Mouse (Mus musculus) frontal cortex, adult 2 months (tissue): ENCODE data around the gene Cxcr1. TPM values are rescaled to one million over a fixed set of nuclear protein-coding genes. Genes with fewer than 3 reads are reported as not detected.
"Not testable (repeated sequence)": the region's sequence is repeated elsewhere in the genome, so short reads cannot be mapped to it uniquely, and the experiment has no call there.

Source experiments
- DNase-seq, 2 experiments: peaks; one replicate each; pipeline ENCODE4 v3.0.0; 2022; ENCODE audit warnings: low spot score in 1 of 2; ENCODE audit errors: extremely low spot score in 1 of 2
- polyA plus RNA-seq: library from polyadenylated mRNA; depleted of rRNA; stranded (reverse); fragments of >200 nt; gene quantifications from 2 replicates; pipeline ENCODE4 v1.2.3, GENCODE M21; 2012

The Cxcr1 gene
- polyA plus RNA-seq, 1 experiment: not detected

DNA sequence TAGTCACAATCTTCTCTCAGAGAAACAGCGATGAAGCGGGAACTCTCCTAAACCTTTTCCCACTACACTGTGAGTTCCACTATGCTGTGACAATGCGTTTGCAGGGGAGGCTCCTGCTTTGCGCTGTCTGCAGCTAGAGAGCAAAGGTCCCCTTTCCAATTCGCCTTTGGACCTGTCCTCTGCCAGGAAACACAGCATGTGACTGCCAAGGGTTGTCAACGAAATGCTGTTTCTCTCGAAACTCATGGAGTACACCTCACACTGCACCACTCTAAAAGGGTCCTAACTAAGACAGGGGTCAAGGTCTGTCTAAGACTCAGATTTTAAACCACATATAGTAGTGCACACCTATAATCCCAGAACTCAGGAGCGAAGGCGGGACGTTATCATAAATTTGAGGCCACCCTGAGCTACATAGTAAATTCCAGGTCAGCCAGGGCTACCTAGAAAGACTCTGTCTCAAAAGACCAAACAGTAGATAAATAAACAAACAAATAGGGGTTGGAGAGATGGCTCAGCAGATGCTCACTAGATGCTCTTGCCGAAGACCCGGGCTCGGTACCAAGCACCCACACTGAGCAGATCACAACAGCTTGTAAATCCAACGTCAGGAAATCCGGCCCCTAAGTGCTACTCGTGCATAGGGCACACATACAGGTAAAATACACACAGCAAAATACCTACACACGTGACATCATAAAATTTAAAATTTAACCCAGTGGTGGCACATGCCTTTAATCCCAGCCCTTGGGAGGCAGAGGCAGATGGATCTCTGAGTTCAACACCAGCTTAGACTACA, 2.4 kb upstream of the Cxcr1 start:
- DNase-seq: no peak

DNA sequence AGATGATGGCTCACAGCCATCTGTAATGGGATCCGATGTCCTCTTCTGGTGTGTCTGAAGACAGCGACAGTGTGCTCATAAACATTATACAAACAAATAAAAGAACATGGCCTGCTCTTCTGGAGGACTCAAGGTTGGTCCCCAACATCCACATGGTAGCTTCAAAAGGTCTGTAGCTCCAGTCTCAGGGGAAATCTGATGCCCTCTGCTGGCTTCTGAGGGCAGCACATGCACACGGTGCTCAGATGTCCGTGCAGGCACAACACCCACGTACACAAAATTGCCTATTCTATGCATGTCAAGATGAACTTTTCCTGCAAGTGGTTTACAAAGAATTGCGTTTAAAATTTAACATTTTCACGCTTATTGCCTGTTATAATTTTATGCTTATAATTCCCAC, 1.5 kb upstream of the Cxcr1 start:
- no peak for DNase-seq

DNA sequence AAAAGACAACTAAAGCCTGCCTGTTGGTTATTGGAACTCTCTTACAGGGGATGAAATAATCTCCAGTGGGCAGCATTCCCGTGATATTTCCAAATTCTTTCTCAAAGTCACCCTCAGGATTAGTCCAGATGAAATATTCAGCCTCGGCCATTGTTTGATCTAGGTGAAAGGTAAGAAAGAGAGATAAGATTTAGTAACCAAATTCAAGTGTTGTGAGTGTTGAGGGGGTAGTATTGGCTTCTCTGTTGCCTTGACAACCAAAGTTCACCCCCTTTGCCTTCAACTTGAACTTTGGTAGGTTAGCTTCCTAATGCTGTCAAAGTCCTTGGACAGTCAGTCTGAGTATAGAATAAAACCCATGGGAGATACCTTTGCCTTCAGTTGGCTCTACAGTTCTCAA, 1.7 kb downstream of the Cxcr1 start:
- DNase-seq: no peak

DNA sequence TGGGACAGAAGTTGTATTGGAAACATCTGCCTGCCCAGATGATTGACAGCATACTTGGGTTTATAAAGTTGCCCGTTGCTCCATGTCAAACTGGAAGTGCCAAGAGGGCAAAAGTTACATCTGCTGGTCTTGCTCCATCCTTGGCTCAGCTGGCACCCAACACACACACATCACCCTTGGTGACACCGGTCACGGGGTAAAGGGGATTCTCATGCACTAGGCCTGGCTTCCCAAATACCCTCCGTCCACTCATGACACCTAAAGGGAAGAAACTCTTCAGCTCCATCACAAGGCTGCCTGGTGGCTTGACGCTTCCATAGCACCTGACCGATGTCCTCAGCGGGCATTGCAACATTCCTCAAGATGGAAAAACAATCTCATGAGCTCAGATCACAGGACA, 4.0 kb downstream of the Cxcr1 start:
- no peak for DNase-seq

DNA sequence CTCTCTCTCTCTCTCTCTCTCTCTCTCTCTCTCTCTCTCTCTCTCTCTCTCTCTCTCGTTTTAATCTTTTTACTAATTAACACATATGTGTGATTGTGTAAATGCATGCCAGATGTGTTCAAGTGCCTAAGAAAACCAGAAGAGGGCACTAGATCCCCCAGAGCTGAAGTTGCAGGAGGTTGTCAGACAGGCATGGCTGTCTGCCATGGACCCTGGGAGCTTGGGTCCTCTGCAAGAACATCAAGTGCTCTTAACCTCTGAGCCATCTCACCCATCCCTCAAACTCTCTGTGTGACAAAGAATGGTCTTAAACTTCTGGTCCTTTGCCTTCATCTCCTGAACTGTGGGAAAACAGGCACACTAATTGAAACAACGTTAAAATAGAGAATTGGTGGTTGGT, 11.4 kb downstream of the Cxcr1 start:
- no peak for DNase-seq

DNA sequence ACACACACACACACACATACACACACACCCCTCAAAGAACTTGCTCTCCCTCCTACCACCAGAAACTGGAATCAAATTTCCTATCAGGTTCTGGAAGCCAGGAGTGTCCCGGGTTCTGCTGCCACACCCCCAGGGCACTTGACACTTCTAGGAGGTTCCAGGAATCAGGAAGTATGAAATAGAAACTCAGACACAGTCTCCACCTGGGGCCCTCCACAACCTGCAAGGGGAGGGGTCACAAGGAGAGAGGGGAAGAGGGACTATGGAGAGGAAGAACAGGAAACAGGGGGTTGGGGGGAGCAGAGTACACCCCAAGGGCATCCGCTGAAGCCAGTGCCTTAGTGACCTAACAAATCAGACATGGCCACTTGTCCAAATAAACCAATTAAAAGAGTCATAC, 13.0 kb downstream of the Cxcr1 start:
- DNase-seq: no peak

DNA sequence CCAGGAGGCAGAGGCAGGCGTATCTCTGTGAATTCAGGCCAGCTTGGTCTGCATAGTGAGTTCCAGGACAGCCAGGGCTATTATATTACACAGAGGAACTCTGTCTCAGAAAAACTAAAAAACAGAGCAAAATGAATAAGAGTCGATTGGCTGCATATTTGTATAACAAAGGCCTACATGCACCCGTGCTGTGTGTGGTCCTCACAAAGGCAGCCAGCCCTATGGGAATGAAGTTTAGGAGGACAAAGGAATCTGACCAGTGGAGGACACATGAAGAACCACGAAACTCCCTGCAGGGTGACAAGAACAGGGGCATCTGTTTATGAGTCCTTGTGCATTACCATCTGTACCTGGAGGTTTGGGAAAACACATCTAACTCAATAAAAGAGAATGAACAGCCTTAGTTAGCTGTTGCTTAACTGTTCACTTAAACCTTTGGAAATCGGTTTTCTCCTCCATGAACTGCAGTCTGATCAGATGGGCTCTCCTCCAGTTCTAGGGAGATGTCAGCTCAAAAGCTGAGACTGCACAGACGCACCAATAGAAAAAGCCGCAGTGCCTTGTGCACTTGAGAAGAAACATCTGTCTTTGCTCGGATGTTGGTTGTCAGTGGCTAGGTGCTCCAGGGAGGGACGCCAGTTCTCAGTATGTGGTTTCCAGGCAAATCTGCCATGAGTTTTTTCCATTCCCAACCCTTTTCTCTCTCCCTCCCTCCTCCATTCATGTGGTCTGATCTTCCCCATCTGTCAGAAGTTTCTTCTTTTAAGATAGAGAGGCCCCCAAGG, 14.6 kb downstream of the Cxcr1 start:
- no peak for DNase-seq

DNA sequence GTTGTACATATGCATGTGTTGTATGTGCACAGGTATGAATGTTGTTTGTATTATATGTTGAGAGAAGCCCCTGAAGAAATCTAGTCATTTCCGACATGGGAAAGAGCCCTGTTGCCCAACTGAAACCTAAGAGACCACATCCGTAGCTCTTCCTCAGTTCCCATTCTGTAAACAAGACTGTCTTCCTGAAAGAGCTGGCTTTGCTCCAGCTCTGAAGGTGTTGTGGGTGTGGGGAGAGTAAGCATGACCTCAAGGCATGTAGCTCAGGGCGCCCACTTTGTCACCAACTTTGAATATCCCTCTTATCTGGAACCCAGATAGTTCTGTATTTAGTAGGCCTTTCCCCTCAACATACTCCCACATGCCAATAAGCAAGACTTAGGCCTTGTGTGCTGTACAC, 15.8 kb downstream of the Cxcr1 start:
- DNase-seq: no peak

DNA sequence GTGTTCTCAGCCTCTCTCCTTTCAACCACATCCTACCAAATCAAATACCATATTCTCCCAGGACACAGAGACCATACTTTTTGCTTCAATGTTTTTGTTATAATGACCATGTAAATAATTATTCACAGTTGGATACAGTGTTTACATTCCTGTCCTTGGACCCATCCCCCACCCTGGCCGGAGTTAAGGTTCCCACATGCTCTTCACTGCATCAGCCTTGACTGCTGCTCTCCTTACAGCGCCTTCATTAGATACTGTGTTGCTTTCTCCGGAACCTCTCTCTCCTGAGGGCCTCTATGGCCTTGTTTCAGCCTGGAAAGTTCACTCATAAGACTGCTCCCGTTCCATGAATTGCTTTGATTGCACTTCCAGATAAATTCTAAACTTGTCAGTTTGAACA, 18.7 kb downstream of the Cxcr1 start:
- DNase-seq: no peak

DNA sequence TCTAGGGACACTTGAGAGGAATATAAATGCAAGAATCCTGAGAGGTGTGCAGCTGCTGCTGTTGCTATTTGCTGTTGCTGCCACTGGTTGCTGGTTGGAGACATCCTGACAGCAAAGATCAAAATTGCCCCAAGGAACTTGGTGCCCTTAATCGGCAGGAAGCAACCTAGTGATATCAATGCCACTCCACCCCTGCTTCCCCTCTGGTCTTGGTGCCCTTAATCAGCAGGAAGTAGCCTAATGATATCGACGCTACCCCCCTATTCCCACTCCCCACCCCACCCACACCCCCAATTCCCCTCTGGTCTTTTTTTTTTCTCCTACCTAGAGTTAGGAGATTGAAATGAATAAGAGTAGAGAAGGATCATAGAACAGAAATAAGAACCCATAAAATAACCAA, 21.7 kb downstream of the Cxcr1 start:
- DNase-seq: no peak

DNA sequence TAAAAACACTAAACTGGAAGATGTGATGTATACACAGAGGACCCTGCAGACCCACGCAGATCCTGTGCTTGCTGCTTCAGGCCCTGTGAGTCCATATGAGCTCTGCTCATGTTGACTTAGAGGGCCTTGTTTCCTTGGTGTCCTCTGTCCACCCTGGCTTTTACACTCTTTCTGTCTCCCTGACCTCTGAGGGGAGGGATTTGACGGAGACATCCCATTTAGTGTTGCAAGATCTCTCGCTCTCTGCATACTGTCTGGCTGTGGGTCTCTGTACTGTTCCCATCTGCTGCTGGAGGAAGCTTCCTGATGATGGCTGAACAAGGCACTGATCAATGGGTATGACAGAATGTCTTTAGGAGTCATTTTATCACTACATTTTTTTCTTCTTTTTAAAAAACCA, 24.7 kb downstream of the Cxcr1 start:
- no peak for DNase-seq

DNA sequence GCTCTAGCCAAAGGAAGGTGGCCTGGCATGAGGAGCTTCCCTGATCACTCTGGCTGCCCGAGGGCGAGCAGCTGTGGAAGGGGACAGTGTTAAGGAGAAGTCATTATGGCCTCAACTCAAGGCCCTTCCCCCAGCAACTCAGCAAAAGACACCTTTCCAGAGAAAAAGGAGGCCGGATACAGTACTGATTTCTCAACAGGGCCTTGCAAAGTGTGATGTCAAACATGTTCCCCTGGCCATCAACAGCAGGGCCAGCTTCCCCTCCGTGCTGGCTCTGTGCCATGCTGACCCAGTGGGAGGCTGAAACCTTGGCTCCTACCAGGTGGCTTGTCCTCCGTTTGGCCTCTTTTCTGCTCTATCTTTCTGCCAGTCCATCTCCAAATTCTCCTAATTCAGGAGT, 27.3 kb downstream of the Cxcr1 start:
- no peak for DNase-seq

DNA sequence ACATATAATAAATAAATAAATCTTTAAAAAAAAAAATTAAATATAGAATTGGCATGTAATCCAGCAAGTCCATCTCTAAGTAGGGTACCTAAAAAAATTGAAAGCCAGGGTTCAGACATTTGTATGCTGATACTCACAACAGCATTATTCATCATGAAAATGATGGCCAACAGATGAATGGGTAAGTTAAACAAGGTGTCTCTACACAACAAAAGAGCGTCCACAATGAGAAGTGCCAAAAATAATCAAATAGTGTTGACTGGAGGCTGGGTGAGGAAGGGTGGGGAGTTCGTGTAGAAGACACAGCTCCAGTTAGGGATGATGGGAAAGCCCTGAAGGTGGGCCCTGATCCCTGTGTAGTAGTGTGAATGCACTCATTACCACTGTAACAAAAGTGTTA, 34.4 kb downstream of the Cxcr1 start:
- no peak for DNase-seq

DNA sequence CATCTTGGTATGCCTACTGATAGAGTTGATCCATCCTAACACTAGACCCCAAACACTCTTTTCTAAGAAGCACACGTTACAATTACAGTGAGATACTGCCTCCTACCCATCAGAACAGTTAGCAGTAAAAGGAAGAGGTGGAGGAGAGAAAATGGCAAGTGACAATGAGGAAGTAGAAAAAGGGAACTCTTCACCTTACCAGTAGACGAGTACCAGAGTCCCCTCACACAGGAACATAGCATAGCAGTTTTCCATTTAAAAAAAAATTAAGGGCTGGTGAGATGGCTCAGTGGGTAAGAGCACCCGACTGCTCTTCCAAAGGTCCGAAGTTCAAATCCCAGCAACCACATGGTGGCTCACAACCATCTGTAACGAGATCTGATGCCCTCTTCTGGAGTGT, 34.8 kb downstream of the Cxcr1 start:
- DNase-seq: not testable (repeated sequence)

DNA sequence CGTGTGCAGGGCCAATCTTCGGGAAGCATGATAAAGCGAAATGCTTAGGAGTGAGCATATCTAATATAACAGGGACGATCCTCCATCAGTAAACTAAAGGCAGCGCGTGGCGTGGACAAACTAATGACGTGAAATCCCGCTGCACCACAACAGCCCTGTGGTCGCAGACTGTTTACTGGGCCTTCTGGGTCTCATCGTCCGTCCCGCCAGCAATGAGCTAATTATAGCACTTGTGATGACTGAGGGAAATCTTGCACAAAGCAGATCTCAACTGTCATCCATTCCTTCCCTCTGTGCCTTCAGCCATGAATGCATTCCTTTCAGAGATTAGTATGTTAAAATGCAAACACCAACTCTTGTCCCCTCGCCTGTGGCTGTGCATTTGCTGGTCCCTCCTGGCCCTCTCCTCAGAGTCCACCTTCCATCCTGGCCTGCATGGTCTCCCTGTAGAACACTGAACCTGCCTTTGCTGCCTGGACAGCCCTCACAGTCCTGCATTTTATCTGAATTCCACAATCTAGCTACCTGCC, 38.0 kb downstream of the Cxcr1 start:
- DNase-seq: no peak

DNA sequence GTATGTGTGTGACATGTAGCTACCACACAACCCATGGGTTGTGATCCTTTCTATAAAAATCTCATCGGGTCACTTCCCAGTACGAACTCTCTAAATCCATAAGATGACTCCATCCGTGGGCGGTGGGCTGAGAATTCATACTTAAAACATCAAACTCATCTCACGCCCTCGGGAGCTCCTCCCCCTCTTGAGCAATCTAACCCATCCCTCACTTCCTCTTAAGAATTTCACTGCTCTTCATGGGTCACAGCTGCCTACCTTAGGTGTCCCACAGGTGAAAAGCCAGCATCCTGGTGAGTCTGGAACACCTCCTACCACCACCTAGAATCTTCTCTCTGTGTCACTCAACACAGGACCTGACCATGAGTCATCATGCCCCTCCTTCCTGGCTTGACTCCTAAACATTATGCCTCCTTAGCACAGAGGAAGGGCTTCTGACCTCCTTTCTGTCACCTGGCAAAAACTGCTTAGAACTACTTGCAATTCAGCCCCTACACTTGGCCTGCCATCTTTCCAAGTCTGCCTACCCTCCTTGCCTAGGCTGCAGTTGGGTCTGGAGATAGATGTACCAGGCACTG, 38.9 kb downstream of the Cxcr1 start:
- no peak for DNase-seq

DNA sequence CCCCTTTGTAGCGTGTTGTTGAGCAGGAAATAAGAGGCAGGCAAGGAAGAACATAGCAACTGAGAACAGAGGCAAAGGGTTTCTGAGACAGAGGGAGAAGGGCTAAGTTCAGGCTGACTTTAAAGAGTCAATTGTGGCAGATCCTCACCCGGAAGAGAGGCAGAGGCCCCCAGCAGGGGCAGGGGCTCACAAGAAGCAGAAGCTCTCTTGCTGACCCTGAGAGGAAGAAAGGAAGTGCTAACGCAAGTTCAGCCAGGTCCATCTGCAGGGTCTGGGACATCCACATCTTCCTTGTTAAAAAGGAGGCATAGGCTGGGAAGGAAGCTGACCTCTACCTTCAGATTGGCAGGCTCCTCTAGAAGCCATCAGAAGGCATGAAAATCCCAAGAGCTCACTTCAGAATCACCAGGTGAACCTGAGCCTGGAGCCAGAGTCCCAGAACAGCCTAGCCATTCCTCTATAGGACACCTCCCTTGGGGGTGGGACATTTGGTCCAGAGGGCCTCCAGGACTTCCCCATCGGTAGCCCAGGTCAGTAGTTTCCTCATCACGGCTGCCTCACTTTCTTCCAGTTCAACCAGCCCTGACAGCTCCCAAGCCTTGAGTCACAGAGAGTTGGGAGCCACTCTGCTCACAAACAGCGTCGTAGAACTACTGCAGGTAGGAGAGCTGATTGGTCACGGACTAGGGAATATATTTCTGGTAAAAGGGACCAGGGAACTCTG, 40.8 kb downstream of the Cxcr1 start, which contains the start of gene Cxcr2:
Cxcr2 (plus strand) TSS at position 529 of the 724 bp plus-strand sequence.
- DNase-seq: no peak

DNA sequence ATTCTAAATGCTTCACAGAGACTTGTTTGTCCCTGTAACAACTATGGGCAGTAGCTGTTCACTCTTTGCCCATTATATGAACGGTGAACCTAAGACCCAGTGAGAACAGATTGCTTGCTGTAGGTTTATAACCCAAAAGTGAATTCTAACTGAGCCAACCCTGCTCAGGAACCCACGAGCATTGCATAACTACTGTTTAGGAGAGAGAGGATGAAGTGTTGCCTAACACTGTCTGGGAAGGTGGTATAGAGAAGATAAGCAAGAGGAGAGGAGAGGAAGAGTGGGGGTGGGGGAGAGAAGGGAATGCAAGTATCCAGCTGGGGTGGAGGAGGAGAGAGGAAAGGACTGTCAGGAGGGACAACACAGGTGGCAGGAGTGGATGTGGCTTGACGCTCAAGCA, 43.3 kb downstream of the Cxcr1 start:
- DNase-seq: no peak

DNA sequence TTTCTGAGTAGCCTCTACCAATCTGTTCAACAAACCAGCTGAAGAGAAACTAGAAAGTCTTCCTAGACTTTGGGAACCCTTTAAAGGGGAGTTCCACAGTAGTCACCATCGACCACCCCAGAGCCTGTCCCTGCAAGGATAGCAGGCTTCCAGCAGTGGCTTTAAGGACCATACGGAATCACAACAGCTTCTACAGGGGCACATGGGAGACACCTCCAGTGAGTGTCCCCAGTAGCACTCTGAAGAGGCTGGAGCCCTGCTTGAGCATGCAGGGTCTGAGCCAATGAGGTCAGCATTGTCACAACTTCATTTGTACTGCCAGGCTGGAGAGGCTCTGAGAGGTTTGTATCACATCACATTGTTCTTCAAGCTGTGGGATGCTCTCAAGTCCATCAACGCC, 44.3 kb downstream of the Cxcr1 start:
- DNase-seq: no peak

DNA sequence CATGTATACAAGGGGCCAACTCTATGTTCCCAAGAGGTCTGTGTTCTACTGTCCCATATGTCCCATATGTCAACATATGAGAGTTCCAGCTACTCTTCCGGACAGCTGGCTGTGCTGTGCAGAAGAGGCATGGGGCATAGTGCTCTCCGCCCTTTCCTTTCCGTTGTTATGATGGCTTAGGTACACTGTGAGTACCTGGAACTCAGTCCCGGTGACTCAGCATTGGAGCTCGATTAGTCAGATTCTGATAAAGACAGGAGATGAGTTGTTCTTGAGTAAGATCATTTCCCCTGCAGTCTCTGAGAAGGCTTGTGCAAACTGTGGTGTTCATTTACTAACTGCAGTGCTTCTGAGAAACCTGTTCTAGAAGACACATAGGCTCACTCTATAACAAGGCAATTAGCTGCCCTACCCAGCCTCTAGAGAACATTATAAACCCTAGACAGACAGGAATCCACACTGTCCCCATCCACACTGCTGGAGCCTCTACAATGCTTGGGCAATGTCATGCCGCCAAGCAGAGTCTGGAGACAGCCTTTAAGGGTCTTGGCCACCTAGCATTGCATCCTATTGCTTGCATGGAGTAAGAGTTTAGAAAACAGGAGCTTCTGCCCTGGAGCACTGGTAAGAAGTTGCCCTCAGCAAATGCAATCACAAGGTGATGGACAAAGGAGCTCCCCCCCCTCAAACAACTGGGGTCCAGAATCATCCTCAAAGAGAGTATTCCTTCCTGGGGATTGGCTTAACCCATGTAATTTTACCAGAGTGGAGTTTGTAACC, 45.1 kb downstream of the Cxcr1 start:
- DNase-seq: no peak
